Mouse (Mus musculus) layer of hippocampus, postnatal 25 days (tissue): ENCODE measurements around the gene Tpx2. TPM values are rescaled to one million over a fixed set of nuclear protein-coding genes. Genes with fewer than 3 reads are reported as not detected.

Experiments used
- DNase-seq, 2 experiments: peaks; one replicate each; pipeline ENCODE4 v3.0.0; 2022; ENCODE audit warnings: mixed read lengths in 2 of 2, low spot score in 1 of 2; ENCODE audit errors: extremely low spot score in 1 of 2
- total RNA-seq, 2 experiments: library from RNA; stranded (reverse); gene quantifications; 2 replicates each; pipeline ENCODE4 v1.2.3; 2021

Gene Tpx2
- total RNA-seq, 2 experiments from 2014 or later, result 1.5 to 2.6 TPM

DNA sequence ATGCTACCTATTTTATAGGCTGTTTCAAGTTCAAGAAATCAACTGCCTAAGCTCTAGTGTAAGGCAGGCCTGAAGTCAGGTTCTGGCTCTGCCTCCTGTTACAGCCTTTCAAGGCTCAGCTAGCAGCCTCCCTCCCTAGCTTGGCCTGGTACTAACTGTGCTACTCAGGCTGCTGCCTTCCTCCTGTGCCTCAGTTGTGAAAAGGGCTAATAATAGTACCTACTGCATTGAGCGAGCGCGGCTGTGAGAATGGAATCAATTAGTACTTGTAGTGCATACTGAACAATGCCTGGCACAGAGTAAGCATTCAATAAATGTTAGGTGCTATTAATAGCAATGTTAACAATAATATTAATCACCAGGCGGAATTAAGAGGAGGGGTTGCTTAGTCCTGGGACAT lies 27.8 kb upstream of the Tpx2 start:
- DNase-seq, result no peak

DNA sequence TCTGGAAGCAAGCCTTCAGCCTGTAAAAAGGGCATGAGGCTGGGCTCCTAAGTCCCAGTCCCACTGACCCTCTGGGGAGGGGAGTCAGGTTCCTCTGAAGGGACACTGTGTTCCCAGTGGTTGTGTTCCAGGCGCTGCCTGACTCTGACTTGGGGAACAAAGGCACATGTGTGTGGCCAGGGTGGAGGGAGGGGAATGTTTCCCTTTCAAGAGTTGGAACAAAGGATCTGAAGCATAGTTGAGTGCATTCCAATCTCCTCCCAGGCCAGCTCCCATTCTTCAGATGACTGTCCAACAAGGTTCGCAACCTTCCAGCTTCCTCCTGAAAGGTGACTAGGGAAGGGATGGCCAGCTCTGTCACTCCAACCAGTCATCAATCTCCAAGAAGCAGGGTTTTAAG lies 27.4 kb upstream of the Tpx2 start:
- DNase-seq, result no peak

DNA sequence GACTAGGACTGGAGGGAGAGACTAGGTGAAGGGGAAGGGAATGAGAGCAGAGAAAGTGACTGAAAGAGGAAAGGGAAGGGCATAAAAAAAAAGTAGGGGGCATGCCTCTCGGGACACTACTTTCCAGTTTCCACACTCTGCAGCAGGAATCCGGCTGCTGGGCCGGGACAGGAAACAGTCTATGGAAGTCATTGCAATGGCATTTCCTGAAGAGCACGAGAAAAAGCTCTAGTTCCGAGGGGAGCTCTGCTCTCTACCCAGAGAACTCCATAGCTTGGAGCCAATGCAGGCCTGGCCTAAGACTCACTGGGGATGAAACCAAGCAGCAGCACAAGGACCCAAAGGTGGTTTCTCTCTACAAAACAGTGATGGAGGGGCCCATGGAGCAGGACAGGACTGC lies 26.7 kb upstream of the Tpx2 start:
- DNase-seq, result no peak

DNA sequence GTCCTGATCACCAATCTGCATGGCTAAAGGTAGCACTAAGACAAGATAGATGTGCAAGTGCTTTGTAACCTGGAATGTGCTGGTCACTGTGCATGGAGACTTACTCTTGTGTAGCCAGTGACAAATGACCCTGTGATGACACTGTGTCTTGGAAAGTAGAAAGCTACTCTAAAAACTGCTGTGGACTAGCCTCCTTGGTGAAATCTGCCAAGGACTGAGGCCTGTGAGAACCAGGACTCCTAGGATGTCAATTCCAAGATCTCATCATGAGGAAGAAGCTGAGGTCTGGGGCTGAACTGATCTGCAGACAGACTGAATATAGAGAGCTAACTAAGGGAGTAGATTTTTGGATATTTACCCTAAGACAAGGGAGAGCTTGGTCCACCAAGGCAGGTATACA lies 26.2 kb upstream of the Tpx2 start:
- DNase-seq, result no peak

DNA sequence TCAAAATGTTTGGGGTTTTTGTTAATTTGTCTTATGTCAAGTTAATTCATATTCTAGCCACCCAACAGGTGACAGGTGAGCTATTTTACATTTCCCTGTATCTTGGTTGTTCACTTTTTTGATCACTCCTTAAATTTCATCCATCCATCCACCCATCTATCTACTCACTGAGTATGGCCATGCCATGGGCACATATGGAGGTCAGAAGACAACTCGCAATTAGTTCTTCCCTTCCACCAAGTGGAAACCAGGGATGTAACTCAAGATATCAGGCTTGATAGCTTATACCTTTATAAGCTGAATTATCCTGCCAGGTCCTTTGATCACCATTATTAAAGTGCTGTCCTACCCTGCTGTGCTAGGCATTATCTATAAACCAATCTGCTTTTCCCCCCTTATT lies 24.0 kb upstream of the Tpx2 start:
- no peak for DNase-seq

DNA sequence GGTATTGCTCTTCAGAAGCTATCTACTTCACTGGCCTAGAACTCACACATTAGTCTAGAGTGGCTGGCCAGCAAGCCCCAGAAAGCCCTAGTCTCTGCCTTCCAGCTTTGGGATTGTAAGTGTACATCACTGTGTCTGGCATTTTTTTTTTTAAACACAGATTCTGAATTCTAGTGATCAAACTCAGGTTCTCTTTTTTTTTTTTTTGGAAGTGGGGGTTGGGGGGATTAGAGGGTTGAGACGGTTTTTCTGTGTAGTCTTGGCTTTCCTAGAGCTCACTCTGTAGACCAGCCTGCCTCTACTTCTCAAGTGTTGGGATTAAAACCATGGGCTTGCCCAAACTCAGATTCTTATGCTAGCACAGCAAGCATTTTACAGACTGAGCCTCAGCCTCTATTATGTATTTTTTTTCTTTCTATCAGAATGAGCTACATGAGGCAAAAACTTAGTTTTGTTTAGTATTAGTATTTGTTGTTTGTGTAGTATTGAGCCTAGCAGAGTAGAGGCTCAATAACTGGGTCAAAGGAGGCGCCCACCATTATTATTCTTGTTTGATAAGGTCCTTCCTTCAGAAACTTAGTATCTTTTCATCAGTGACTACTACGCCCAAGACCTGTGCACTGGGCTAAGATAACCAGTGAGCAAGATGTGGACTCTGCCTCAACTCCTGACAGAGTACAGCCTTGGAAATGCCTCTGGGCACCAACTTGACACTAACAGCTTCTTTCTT lies 23.2 kb upstream of the Tpx2 start:
- no peak for DNase-seq

DNA sequence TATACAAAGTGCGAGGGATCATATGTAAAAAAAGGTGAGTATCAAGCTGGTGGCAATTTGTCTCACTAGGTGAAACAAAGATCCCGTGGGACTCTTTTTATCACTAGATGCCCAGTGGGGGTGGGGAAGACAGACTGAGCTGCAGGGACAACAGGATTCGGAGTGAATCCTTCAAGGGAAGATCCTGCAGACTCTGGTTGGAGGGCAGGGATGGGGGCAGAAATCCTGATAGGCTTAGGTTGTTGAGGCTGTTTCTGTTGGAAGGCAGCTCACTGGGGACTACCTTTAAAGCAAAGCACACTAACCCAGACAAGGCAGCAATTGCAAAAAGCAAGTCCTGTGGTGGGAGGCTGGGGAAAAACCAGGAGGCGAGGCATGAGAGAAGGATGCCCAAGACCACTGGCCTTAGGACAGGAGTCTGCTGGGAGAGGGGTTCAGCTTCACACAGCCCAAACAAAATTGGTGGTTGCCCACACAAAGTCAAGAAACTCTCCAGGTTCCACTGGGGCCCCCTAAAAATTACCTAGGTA lies 22.5 kb upstream of the Tpx2 start:
- DNase-seq, result no peak

DNA sequence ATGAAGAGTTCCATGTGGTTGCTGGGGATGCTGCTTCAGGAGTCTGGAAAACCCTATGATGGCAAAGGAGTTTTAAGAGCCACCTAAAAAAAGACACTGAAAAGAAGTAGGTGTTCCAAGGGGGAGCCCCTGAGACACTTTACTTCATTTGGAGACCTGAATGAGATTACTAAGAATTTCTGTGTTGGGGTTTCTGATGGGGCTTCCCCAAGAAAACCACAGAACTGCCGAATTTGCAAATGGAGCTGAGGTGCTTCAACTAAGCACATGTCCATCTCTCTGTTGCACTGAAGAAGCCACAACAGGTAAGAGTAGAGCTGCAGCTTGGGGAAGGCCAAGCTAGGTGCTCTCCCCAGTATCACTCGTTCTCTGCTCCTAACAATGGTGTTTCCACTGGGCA lies 22.1 kb upstream of the Tpx2 start:
- DNase-seq, result no peak

DNA sequence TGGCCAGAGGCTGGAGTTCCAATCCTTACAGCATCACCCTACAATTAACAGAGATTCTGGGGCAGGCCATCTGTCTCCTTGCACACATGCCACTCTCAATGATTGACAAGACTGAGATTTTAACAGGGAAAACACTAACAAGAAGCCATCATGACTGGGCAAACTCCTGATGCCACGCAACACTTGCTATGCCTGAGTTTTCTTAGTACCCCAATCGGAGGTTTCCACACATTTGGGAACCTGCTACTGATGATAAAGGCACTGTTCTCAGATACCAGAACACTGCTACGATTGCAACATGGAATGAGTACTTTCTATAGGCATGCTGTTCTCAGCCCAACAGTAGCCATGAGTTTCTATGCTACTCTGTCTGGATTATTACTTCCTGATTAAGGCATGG lies 21.3 kb upstream of the Tpx2 start:
- DNase-seq, result no peak

DNA sequence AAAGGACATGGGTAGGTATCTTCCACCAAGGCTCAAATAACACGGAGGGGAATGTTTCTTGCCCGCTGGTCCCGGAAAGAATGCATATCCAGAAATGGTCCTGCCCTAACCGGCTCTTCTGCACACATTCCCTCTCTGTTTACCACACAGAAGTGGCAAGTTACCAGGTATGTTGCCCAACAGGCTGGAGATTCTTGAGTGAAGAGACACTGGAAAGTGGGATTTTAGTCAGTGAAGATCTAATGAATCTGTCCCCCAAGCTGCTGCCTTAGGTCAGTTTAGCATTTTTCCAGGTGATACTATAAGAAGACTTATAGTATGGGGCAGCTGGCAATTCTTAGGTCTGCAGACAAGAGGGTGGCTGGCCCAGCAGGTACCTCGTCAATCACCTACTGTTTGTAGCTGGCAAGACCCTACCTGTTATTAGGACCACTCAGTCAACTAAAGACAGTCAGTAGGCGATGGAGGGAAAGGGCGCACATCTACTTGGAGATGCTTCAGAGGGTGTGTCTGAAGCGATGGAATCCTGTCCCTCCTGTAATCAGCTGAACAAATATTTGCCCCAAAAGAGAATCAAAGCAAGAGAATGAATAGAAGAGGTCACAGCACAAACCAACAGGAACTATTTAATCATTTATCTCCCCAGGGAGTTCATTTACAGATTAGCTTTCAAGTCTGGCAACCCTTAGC lies 20.3 kb upstream of the Tpx2 start:
- no peak for DNase-seq

DNA sequence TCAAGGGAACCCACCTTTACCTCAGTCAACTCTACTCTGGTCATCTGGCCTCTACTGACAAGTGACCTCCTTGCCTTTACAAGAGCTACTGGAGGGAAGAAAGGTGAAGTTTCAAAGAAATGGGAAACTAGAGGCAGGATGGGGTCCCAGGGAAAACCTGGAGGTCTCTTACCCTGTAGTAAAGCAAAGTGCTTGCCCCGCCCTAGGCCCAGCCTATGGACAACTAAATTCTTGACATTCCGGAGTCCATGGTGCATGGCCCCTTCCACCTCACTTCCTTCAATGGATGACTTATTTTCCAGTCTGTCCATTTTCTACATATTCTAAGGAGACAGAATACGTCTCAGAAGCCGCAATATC lies 19.8 kb upstream of the Tpx2 start:
- no peak for DNase-seq

DNA sequence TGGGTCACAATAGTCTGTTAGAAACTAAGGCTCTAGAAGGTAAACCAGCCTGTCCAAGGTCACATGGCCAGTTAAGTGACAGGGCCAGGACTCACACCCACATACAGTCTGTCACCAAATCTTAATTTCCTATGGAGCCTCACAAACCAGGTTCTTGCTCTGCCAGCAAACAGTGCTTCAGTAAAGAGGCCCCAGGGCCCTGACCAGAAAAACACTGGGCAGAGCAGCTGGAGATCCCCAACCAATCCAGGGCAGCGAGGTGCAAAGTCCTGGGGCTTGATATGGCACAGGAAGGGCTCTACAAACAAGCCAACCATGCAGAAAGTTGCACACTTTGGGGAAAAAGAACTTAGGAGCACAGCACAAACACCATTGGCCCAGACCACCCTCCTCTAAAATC lies 19.2 kb upstream of the Tpx2 start:
- DNase-seq, result no peak

DNA sequence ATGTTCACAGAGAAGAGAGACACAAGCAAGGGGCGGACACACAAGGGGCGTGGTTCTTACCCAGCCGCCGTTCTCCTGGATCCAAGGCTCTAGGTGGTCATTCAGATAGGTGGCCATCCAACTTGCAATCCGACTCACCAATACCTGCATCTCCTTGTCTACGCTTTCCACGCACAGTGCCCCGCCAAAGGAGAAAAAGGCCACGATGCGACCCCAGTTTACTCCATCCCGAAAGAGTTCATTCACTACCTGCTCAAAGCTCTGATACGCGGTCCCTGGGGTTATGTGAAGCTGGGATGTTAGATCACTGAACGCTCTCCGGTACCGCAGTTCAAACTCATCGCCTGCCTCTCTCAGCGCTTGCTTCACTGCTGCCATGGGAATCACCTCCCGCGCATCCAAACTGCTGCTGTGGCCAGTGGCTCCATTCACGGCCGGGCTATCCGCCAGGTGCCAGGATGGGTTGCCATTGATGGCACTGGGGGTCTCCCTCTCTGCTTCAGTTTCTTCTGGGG lies 18.3 kb upstream of the Tpx2 start:
- DNase-seq, result peak; percentile 31 to 35

DNA sequence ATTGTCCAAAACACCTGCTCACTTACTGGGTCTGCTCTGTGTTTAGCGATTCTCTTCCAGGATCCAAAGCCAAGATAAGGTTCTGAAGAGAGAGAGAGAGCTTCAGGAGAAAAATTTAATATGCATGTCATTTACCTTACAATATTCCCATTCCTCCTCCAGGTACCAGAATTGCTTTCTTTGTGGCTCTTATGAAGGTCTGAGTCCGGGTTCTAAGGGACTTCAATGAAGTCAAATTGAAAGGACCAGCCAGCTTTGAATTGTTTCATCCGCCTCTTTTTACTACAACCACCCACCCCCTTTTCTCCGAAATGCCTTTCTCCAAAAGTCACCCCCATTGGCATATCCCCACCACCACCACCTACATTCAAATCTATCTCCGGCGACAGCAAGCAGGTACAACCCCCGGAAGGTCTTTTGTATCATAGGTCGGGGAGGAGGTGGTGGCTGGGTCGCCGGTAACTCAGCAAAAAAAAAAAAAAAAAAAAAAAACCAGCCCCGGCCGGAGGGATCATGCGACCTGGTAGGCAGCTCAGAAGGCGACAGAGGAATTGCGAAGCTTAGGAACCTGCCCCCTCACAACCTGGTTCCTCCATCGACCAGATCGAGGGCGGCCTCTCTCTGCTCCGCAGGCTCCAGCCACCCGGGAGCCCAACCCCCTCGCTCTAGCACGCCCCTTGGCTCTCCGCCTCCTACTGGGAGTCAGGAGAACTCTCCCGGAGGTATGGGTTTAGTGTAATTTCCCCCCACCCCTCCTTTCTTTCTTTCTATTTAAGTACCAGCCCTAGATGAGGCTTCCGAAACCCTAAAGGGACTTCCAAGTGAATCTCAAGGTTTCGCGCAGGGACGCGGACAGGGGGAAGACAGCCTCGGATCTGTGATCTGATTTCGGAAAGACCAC lies 17.5 kb upstream of the Tpx2 start:
- peak; percentile 73 to 74 for DNase-seq

DNA sequence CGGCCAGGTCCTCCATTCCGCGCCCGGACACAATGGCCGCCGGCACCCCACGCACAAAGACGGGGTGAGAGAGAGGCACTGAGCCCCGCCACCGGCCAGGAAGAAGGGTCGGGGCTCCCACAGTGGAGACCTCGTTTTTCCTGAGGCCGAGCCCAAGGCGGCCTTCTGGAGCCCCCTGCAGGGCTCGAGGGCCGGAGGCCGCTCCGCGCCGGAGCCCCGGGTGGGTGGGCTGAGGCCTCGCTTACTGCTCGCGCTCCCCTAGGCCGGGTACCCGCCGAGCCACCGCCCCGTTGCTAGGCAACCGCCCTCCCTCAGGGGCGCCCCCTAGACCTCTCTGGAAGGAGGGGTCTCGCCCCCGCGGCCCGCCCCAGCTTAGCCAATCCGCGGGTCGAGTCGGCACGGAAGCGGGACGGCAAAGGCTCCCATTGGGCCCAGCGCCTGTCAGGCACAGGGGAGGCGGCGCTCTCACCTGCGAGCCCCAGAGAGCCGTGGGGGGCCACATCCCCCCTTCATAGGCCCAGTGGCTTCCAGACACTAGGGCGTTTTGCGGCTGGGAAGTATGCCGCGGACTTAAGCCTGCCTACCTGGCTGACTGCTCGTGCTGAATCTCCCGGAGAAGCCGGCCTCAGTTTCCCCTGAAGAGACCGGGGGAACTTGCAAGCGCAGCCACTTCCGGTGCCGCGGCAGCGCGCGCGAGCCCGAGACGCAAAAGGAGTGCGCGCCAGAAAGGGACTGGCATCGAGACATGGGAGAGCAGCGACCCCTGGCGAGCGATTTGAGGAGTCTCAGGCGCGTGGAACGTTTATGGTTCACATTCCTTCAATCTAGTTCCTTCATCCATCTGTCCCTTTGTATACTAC lies 16.5 kb upstream of the Tpx2 start, which contains the start of gene Bcl2l1:
Bcl2l1 (minus strand) TSS at position 710 of the 860 bp plus-strand sequence.
- peak; percentile 96 to 99 for DNase-seq

DNA sequence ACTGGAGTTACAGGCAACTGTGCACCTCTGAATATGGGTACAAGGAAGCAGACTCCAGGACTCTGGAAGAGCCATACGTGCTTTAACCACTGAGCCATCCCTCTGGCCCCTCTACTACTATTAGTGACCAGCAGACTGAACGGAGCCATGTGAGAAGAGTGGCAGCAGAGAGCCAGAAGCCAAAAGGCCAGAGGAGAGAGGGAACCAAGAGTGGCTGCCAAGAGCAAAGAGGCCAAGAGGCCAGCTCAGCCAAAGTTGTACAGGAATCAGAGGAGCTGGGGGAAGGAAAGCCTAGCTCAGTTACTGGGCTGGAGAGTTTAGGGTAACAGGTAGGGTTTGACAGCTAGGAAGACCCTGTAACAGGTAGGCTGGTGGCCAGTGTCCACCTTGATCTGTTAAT lies 8.5 kb upstream of the Tpx2 start:
- no peak for DNase-seq

DNA sequence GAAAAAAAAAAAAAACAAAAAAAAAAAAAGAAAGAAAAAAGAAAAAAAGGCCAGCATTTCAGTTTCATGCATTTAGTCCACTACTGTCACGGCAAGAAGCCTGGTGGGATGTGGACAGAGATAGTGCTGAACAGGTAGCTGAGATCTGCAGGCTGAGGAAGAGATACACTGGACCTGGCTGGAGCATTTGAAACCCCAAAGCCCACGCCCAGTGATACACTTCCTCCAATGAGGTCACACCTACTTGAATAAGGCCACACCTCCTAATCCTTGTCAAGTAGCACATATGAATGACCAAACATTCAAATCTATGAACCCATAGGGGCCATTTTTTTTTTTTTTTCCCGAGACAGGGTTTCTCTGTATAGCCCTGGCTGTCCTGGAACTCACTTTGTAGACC lies 5.0 kb upstream of the Tpx2 start:
- no peak for DNase-seq

DNA sequence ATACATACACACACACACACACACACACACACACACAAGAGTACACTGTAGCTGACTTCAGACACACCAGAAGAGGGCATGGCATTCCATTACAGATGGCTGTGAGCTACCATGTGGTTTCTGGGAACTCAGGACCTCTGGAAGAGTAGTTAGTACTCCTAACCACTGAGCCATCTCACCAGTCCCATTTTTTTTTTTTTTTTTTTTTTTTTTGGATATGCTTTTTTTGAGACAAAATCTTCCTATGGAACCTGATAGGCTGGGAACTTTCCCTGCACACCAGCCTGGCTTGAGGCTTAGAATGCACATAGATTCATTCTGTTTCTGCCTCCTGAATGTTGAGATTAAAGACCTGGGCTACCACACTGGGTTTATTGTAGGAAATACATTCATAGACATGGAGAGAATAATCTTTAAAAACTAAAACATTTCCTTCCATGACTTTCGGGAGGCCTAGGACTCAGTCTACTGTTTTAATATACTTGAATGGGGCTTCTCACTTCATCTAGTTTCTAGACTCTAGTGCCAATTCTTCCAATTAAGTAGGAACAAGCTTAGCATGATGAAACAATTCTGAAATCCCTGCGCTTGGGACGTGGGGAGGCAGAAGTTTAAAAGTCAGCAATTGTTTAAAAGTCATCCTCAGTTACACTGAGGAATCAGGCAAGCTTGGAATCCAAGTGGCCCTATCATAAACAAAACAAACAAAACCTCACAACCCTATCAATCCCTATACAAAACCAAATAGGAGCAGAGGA lies 528 bp upstream of the Tpx2 start:
- no peak for DNase-seq

DNA sequence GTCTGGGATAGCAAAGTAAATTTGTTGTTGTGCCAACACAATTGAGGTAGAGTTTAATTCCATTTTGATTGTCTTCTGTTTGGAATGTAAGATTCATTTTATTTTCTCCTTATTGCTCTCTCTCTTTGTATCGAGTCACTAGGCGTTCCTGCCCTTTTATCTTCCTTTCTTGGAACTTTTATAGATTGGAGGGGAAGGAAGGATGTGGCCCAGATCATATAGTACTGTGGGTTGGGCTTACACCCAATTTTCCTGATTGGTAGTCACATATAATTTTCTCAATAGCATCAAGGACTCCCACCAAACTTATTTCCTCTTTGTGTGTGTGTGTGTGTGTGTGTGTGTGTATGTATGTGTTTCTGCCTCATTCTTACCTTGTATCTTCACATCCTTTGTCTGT lies 702 bp downstream of the Tpx2 start:
- DNase-seq, result no peak
